Mouse (Mus musculus) kidney, postnatal 25 days (tissue): ENCODE results near the gene Foxc2.

Experiments used
- DNase-seq, 2 experiments: peaks; one replicate each; pipeline ENCODE4 v3.0.0; 2021; ENCODE audit warnings: mixed read lengths in 2 of 2

The Foxc2 gene

GRCm38 (mm10) chr8:121152394-121152793 lies 36.4 kb downstream of the Foxc2 start:
- DNase-seq, result peak; percentile 52 to 55

GRCm38 (mm10) chr8:121156990-121157491 lies 41.1 kb downstream of the Foxc2 start:
- no peak for DNase-seq

- DNase-seq, result no peak
These were observed 42.8 kb downstream of the Foxc2 start for GRCm38 (mm10) chr8:121158812-121159211.

GRCm38 (mm10) chr8:121161437-121161836 lies 45.5 kb downstream of the Foxc2 start:
- no peak for DNase-seq

GRCm38 (mm10) chr8:121162413-121162812 lies 46.4 kb downstream of the Foxc2 start:
- no peak for DNase-seq

- peak; percentile 41 to 54 for DNase-seq
These were observed 47.1 kb downstream of the Foxc2 start for GRCm38 (mm10) chr8:121162906-121163695.

- peak; percentile 66 to 80 for DNase-seq
These were observed 48.1 kb downstream of the Foxc2 start for GRCm38 (mm10) chr8:121164017-121164469.

GRCm38 (mm10) chr8:121168033-121168432 lies 52.1 kb downstream of the Foxc2 start:
- no peak for DNase-seq
